Mouse (Mus musculus): ENCODE measurements around the gene Vmn2r94.

DNA sequence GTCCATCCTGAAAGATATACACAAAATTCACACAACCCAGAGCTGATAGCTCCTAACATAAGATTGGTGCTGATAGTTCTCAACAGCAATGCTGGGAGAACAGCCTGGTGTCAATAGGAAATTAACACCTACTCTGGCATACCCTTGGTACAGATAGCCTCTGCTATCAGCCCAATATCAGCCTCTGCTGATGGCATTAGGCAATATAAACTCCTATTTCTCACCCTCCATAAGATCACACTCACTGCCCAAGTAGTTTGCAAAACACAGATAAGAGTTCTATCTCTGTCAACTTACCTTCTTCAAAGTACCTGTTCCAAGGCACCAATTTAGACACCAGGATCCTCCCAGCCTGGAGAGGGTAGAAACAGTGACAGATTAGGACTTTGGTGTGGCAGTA, 56.3 kb downstream of the Vmn2r94 start:
- TF ChIP-seq CTCF (IDR thresholded peaks at IDR 0.05; ENCODE audit: low read depth, low read length): no peak
- TF ChIP-seq POLR2A (IDR thresholded peaks at IDR 0.05; ENCODE audit: insufficient read depth, low read length): no peak
- TF ChIP-seq EP300 (IDR thresholded peaks at IDR 0.05; ENCODE audit: insufficient read depth, low read depth, low read length): no peak
